Mouse (Mus musculus): Measurements from ENCODE around the gene Radil. TPM values are rescaled to one million over a fixed set of nuclear protein-coding genes. Genes with fewer than 3 reads are reported as not detected.

The Radil gene
- total RNA-seq, 2 experiments from 2014 or later: 13.4 to 15.7 TPM

GRCm38 (mm10) chr5:142463461-142464454 is 87.1 kb downstream of the Radil start, which contains the start of gene Ap5z1:
Gene Ap5z1, plus strand, starts transcription at chr5:142463944.
- no peak for TF ChIP-seq CTCF (conservative IDR thresholded peaks at IDR 0.05)
- peak within 1 kb of the TSS; percentile 95 for H3K4me3 ChIP-seq
- DNase-seq (ENCODE audit: low spot score in 2 of 2): peak; percentile 87 to 92
- H3K27ac ChIP-seq: peak within 1 kb of the TSS; percentile 91

- no peak for DNase-seq (ENCODE audit: low spot score in 2 of 2)
- Histone ChIP-seq H3K4me3 (peak overlapping the region; percentile 95), H3K27ac (peak overlapping the region; percentile 91)
- TF ChIP-seq CTCF (conservative IDR thresholded peaks at IDR 0.05): no peak
These were observed 87.9 kb downstream of the Radil start for GRCm38 (mm10) chr5:142463011-142463410.

GRCm38 (mm10) chr5:142462641-142462948 is 88.3 kb downstream of the Radil start:
- 0 out of 2 replicates have a peak overlapping the region, but pooled peaks have one; percentile 91 for H3K27ac ChIP-seq
- H3K4me3 ChIP-seq: no peak overlapping the region
- DNase-seq (ENCODE audit: low spot score in 2 of 2): no peak
- no peak for TF ChIP-seq CTCF (conservative IDR thresholded peaks at IDR 0.05)

GRCm38 (mm10) chr5:142461942-142462640 is 88.8 kb downstream of the Radil start:
- no peak for DNase-seq (ENCODE audit: low spot score in 2 of 2)
- no peak overlapping the region for H3K27ac ChIP-seq
- TF ChIP-seq CTCF (conservative IDR thresholded peaks at IDR 0.05): no peak
- H3K4me3 ChIP-seq: no peak overlapping the region

GRCm38 (mm10) chr5:142459834-142460233 is 91.1 kb downstream of the Radil start:
- no peak for TF ChIP-seq CTCF (conservative IDR thresholded peaks at IDR 0.05)
- Histone ChIP-seq H3K27ac (peak overlapping the region; percentile 84; the same call in 1 of the 2 replicates), H3K4me3 (no peak overlapping the region)
- no peak for DNase-seq (ENCODE audit: low spot score in 2 of 2)

- peak overlapping the region; percentile 84 for H3K27ac ChIP-seq
- no peak overlapping the region for H3K4me3 ChIP-seq
- DNase-seq (ENCODE audit: low spot score in 2 of 2): no peak
- no peak for TF ChIP-seq CTCF (conservative IDR thresholded peaks at IDR 0.05)
These were observed 91.9 kb downstream of the Radil start for GRCm38 (mm10) chr5:142458791-142459557.

GRCm38 (mm10) chr5:142457345-142457744 is 93.6 kb downstream of the Radil start:
- no peak overlapping the region for H3K4me3 ChIP-seq
- H3K27ac ChIP-seq: peak overlapping the region; percentile 84
- no peak for TF ChIP-seq CTCF (conservative IDR thresholded peaks at IDR 0.05)
- no peak for DNase-seq (ENCODE audit: low spot score in 2 of 2)

- peak overlapping the region; percentile 84 for H3K27ac ChIP-seq
- DNase-seq (ENCODE audit: low spot score in 2 of 2): no peak
- H3K4me3 ChIP-seq: no peak overlapping the region
- TF ChIP-seq CTCF (conservative IDR thresholded peaks at IDR 0.05): no peak
These were observed 94.6 kb downstream of the Radil start for GRCm38 (mm10) chr5:142456318-142456717.

- TF ChIP-seq CTCF (conservative IDR thresholded peaks at IDR 0.05): no peak
- DNase-seq (ENCODE audit: low spot score in 2 of 2): no peak
- H3K27ac ChIP-seq: no peak overlapping the region
- no peak overlapping the region for H3K4me3 ChIP-seq
These were observed 97.2 kb downstream of the Radil start for GRCm38 (mm10) chr5:142453742-142454141.

- no peak overlapping the region for H3K27ac ChIP-seq
- no peak for DNase-seq (ENCODE audit: low spot score in 2 of 2)
- no peak for TF ChIP-seq CTCF (conservative IDR thresholded peaks at IDR 0.05)
- no peak overlapping the region for H3K4me3 ChIP-seq
These were observed 99.1 kb downstream of the Radil start for GRCm38 (mm10) chr5:142451759-142452158.

- no peak for TF ChIP-seq CTCF (conservative IDR thresholded peaks at IDR 0.05)
- no peak for DNase-seq (ENCODE audit: low spot score in 2 of 2)
- no peak overlapping the region for H3K4me3 ChIP-seq
- H3K27ac ChIP-seq: no peak overlapping the region
These were observed 100.1 kb downstream of the Radil start for GRCm38 (mm10) chr5:142450846-142451245.

GRCm38 (mm10) chr5:142448623-142449022 is 102.3 kb downstream of the Radil start:
- DNase-seq (ENCODE audit: low spot score in 2 of 2): no peak
- TF ChIP-seq CTCF (conservative IDR thresholded peaks at IDR 0.05): no peak

More at GRCm38 (mm10) chr5:142448623-142449022, 102.3 kb downstream of the Radil start:
- Histone ChIP-seq H3K27ac (0 out of 2 replicates have a peak overlapping the region, but pooled peaks have one; percentile 29), H3K4me3 (no peak overlapping the region)

All from layer of hippocampus, adult 2 months (tissue).